Mouse (Mus musculus): ENCODE measurements at regions not wholly inside any gene's neighbourhood (a gene's known extent, or its start where the extent isn't known, plus 50 kb on each side); places are given as distances from the start of the nearest gene placed in this dataset.

- H3K4me3 ChIP-seq (ENCODE audit: control insufficient read depth in 1 of 2, insufficient read depth in 1 of 2, low read depth in 2 of 2, low read length in 2 of 2) = no peak overlapping the region
- DNase-seq (ENCODE audit: low read depth, low spot score) = no peak
- TF ChIP-seq ETS1 (IDR thresholded peaks at IDR 0.05; ENCODE audit: low read depth, low read length) (no peak), USF1 (IDR thresholded peaks at IDR 0.05; ENCODE audit: low read depth, low read length) (no peak), GABPA (IDR thresholded peaks at IDR 0.05; ENCODE audit: low read depth, low read length) (no peak), UBTF (IDR thresholded peaks at IDR 0.05; ENCODE audit: borderline replicate concordance, insufficient read depth, low read depth, low read length) (no peak), TAL1 (IDR thresholded peaks at IDR 0.05; ENCODE audit: low read length) (no peak), MEF2A (IDR thresholded peaks at IDR 0.05; ENCODE audit: extremely low read depth, insufficient replicate concordance, low read depth, low read length, poor library complexity, severe bottlenecking) (no peak), POLR2A (IDR thresholded peaks at IDR 0.05; ENCODE audit: control insufficient read depth in 1 of 2, insufficient read depth in 1 of 2, low read depth in 1 of 2, low read length in 2 of 2, poor library complexity in 1 of 2) (no peak)
Measured at GRCm38 (mm10) chr4:8309241-8309987, 70.6 kb upstream of the Car8 start.

GRCm38 (mm10) chr4:8292563-8292962 lies 53.7 kb upstream of the Car8 start:
- Histone ChIP-seq H3K79me2 (ENCODE audit: control insufficient read depth, insufficient read depth, low read length, poor library complexity) (no peaks in the 10 kb centered on the region), H3K4me1 (ENCODE audit: control insufficient read depth in 1 of 2, insufficient read depth in 2 of 2, low read length in 2 of 2) (no peaks in the 10 kb centered on the region; a peak in 1 of 4 replicates), H3K27ac (ENCODE audit: control insufficient read depth, low read depth, low read length) (no peak overlapping the region), H3K4me3 (ENCODE audit: control insufficient read depth in 1 of 2, insufficient read depth in 1 of 2, low read depth in 2 of 2, low read length in 2 of 2) (no peak overlapping the region), H3K9ac (ENCODE audit: control insufficient read depth, low read depth, low read length, poor library complexity, severe bottlenecking) (no peak overlapping the region), H3K36me3 (ENCODE audit: control insufficient read depth in 1 of 2, insufficient read depth in 2 of 2, low read length in 2 of 2) (peaks cover 0 to 2% of the 10 kb centered on the region in 2 experiments; a peak in 1 of 4 replicates), H3K27me3 (ENCODE audit: control insufficient read depth in 1 of 2, insufficient read depth in 2 of 2, low read length in 2 of 2) (no peaks in the 10 kb centered on the region), H3K9me3 (replicated peaks; ENCODE audit: insufficient read depth, low read length) (no peaks in the 10 kb centered on the region)
- TF ChIP-seq KAT2A (conservative IDR thresholded peaks at IDR 0.05; ENCODE audit: low read depth, low read length) (no peak), RCOR1 (IDR thresholded peaks at IDR 0.05; ENCODE audit: low read depth, low read length) (no peak), TCF12 (IDR thresholded peaks at IDR 0.05; ENCODE audit: low read depth, low read length) (no peak), EP300 (IDR thresholded peaks at IDR 0.05; ENCODE audit: low read depth in 1 of 2, low read length in 2 of 2) (no peak), ETS1 (IDR thresholded peaks at IDR 0.05; ENCODE audit: low read depth, low read length) (no peak), ZC3H11A (IDR thresholded peaks at IDR 0.05; ENCODE audit: low read depth, low read length) (no peak), MAX (IDR thresholded peaks at IDR 0.05; ENCODE audit: low read length) (no peak), TBP (IDR thresholded peaks at IDR 0.05; ENCODE audit: low read depth, low read length) (no peak), MXI1 (IDR thresholded peaks at IDR 0.05; ENCODE audit: low read depth, low read length) (no peak), RAD21 (IDR thresholded peaks at IDR 0.05; ENCODE audit: low read depth, low read length) (no peak), JUND (IDR thresholded peaks at IDR 0.05; ENCODE audit: low read depth, low read length) (no peak), SIN3A (IDR thresholded peaks at IDR 0.05; ENCODE audit: low read length) (no peak), BHLHE40 (IDR thresholded peaks at IDR 0.05; ENCODE audit: borderline replicate concordance, low read depth, low read length) (no peak), MAZ (IDR thresholded peaks at IDR 0.05; ENCODE audit: low read depth, low read length) (no peak), MEF2A (IDR thresholded peaks at IDR 0.05; ENCODE audit: extremely low read depth, insufficient replicate concordance, low read depth, low read length, poor library complexity, severe bottlenecking) (no peak), TAL1 (IDR thresholded peaks at IDR 0.05; ENCODE audit: low read length) (no peak)
- DNase-seq (ENCODE audit: low read depth, low spot score) = no peak

More at GRCm38 (mm10) chr4:8309241-8309987, 70.6 kb upstream of the Car8 start:
- Histone ChIP-seq H3K79me2 (ENCODE audit: control insufficient read depth, insufficient read depth, low read length, poor library complexity) (no peaks in the 10 kb centered on the region), H3K27ac (ENCODE audit: control insufficient read depth, low read depth, low read length) (no peak overlapping the region), H3K4me1 (ENCODE audit: control insufficient read depth in 1 of 2, insufficient read depth in 2 of 2, low read length in 2 of 2) (no peaks in the 10 kb centered on the region), H3K27me3 (ENCODE audit: control insufficient read depth in 1 of 2, insufficient read depth in 2 of 2, low read length in 2 of 2) (no peaks in the 10 kb centered on the region), H3K36me3 (ENCODE audit: control insufficient read depth in 1 of 2, insufficient read depth in 2 of 2, low read length in 2 of 2) (no peaks in the 10 kb centered on the region), H3K9ac (ENCODE audit: control insufficient read depth, low read depth, low read length, poor library complexity, severe bottlenecking) (no peak overlapping the region), H3K9me3 (replicated peaks; ENCODE audit: insufficient read depth, low read length) (no peaks in the 10 kb centered on the region)

Data from MEL (cell line).